Mouse (Mus musculus) kidney, embryonic 14.5 days (tissue): ENCODE measurements at regions not wholly inside any gene's neighbourhood (a gene's known extent, or its start where the extent isn't known, plus 50 kb on each side); places are given as distances from the start of the nearest gene placed in this dataset.
"Not testable (repeated sequence)": the region's sequence is repeated elsewhere in the genome, so short reads cannot be mapped to it uniquely, and the experiment has no call there.

Source experiments
- ATAC-seq: fragments of 200-750 bp; cut with Nextera tagmentation; 2 replicates; pipeline ENCODE4 v1.8.0; 2017; ENCODE audit warnings: moderate number of reproducible peaks, mild to moderate bottlenecking, moderate TSS enrichment, moderate library complexity; ENCODE audit not compliant: low FRiP score, low TSS enrichment
- H3K27ac ChIP-seq: fragments of 300-500 bp; sonication (generic); 2 replicates; pipeline ENCODE4 v1.5.1; 2014; ENCODE audit warnings: low read depth, mild to moderate bottlenecking, low read length, moderate library complexity, mixed read lengths
- H3K27me3 ChIP-seq: fragments of 300-500 bp; sonication (generic); 2 replicates; pipeline ENCODE4 v1.6.1; 2014; ENCODE audit warnings: mild to moderate bottlenecking, low read length; ENCODE audit not compliant: control insufficient read depth, insufficient read depth
- H3K36me3 ChIP-seq: fragments of 300-500 bp; sonication (generic); 2 replicates; pipeline ENCODE4 v1.6.1; 2014; ENCODE audit warnings: low read length, mixed read lengths; ENCODE audit not compliant: control insufficient read depth, insufficient read depth
- H3K4me1 ChIP-seq: fragments of 300-500 bp; sonication (generic); 2 replicates; pipeline ENCODE4 v1.6.1; 2014; ENCODE audit warnings: low read length, mixed read lengths; ENCODE audit not compliant: control insufficient read depth, insufficient read depth
- H3K4me2 ChIP-seq: fragments of 300-500 bp; sonication (generic); replicated peaks from 2 replicates; pipeline ENCODE4 v1.6.1; 2014; ENCODE audit warnings: low read depth, mild to moderate bottlenecking, low read length
- H3K4me3 ChIP-seq: fragments of 300-500 bp; sonication (generic); 2 replicates; pipeline ENCODE4 v1.5.1; 2014; ENCODE audit warnings: mild to moderate bottlenecking, low read length
- H3K9ac ChIP-seq: fragments of 300-500 bp; sonication (generic); 2 replicates; pipeline ENCODE4 v1.6.1; 2014; ENCODE audit warnings: low read depth, mild to moderate bottlenecking, low read length, moderate library complexity
- H3K9me3 ChIP-seq: fragments of 300-500 bp; sonication (generic); 2 replicates; pipeline ENCODE4 v1.6.1; 2016; ENCODE audit warnings: low read length; ENCODE audit not compliant: control insufficient read depth
- WGBS: fragments of 180-500 bp; shearing (Covaris S2); extraction: QIAGEN DNeasy Blood & Tissue Kit; methylation state at CpG from one replicate; pipeline ENCODE4 v1.1.7; 2014; 5-methylcytosine and 5-hydroxymethylcytosine counted together

DNA sequence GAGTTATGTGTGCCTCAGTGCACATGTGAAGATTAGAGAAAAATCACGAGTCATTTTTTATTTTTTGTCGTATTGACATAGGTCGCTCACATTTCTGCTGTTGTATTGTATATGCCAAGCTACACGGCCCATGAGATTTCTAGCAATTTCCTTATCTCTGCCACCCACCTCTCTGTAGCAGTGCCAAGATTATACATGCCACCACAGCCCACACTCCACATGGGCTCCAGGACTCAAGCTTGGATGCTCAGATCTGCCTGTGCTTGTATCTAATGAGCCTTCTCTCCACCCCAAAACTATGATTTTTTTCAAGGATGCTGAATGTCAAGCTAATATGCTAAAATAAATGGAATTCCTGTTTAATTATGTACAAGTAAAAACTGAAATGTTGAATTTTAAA is 259.3 kb upstream of the Pld5 start:
- WGBS: 94% methylated on average over 4 of the region's 4 CpGs
- no peak overlapping the region for H3K4me3 ChIP-seq
- H3K27me3 ChIP-seq: no peaks in the 10 kb centered on the region
- ATAC-seq: no peak
- no peaks in the 10 kb centered on the region for H3K36me3 ChIP-seq
- H3K9ac ChIP-seq: no peak overlapping the region
- H3K9me3 ChIP-seq: no peaks in the 10 kb centered on the region
- H3K27ac ChIP-seq: no peak overlapping the region
- H3K4me2 ChIP-seq: no peak overlapping the region
- H3K4me1 ChIP-seq: no peaks in the 10 kb centered on the region

DNA sequence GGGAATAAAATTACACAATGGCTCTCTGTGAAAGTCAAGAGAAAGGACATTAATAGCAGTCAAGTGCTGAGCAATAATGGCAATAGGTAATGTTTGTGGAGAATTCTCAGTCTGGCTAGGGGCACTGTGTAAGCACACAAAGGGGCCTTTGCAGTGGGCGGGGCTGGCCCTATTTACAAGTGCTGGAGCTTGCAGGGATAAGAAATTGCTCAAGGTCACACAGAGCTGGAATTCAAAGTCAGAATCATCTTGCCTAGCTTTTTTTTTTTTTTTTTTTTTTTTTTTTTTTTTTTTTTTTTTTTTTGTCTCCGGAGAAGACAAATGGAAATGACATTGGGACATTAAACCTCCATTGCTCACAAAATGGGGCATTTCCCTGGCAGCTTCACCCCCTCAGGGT is 253.9 kb upstream of the Pld5 start:
- Histone ChIP-seq H3K9me3 (no peaks in the 10 kb centered on the region), H3K4me3 (no peak overlapping the region), H3K4me2 (no peak overlapping the region), H3K9ac (no peak overlapping the region), H3K27ac (no peak overlapping the region), H3K4me1 (no peaks in the 10 kb centered on the region), H3K36me3 (no peaks in the 10 kb centered on the region), H3K27me3 (no peaks in the 10 kb centered on the region)
- WGBS: 84% methylated on average over 2 of the region's 2 CpGs
- ATAC-seq: no peak

DNA sequence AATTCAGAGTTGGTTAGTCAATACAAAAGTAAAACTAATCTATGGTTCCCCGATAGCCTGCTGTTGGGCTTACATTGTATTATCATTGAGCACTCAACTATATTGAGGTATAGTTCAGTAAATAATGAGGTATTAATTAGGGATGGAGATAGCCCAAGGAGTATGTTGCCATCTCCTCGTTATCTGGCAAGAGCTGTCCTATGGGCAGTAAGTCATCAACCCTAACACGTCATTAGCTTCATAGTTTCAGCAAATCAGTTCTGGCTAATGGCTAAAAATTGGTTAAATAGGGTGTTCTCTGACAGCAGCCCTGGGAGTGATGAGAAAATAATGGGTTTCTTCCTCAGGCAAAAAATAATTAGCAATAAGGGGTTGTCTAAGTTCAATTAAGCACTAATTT is 236.4 kb upstream of the Pld5 start:
- Histone ChIP-seq H3K4me2 (no peak overlapping the region), H3K27me3 (no peaks in the 10 kb centered on the region), H3K4me1 (no peaks in the 10 kb centered on the region), H3K9ac (no peak overlapping the region), H3K36me3 (no peaks in the 10 kb centered on the region), H3K9me3 (no peaks in the 10 kb centered on the region), H3K27ac (no peak overlapping the region), H3K4me3 (no peak overlapping the region)
- no peak for ATAC-seq
- WGBS: 87% methylated on average over 3 of the region's 3 CpGs

DNA sequence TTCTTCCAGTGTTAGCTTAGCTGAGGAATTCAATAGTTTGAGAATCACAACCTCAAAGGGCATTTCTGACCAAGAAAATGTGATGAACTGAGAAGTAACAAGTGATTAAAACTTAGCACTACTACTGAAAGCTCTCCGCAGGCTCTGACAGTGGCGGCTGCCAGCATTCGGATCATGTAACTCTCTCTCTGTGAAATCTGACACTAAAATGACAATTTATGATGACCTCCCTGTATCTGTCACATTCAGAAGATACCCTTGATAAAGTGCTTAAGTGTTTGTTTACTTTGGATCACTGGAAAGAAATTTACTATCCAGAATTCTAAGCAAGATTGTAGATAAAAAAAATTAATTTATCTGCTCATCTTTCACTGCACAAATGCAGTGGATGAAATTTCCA is 230.3 kb upstream of the Pld5 start:
- H3K36me3 ChIP-seq: no peaks in the 10 kb centered on the region
- no peaks in the 10 kb centered on the region for H3K9me3 ChIP-seq
- no peaks in the 10 kb centered on the region for H3K27me3 ChIP-seq
- H3K27ac ChIP-seq: no peak overlapping the region
- WGBS: 32% methylated on average over 3 of the region's 3 CpGs
- no peak overlapping the region for H3K4me3 ChIP-seq
- H3K9ac ChIP-seq: no peak overlapping the region
- no peak overlapping the region for H3K4me2 ChIP-seq
- peak; percentile 60; the same call in 1 of the 2 replicates for ATAC-seq
- no peaks in the 10 kb centered on the region for H3K4me1 ChIP-seq

DNA sequence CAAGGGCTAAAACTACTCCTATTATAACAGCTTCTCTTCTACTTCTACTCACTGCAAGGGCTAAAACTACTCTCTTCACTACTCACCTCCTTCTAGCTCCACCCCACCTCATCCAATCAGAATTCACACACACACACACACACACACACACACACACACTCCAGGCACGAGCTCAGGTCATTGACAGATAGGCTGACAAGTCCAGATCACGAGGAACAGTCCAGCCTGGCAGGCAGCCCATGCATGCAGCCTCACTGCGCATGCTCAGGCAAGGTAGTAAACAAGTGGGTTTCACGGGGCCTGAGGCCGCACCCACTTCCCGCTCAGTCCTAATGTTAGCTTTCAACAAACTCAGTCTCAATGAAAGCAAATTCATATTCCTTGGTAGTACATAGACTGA is 229.6 kb upstream of the Pld5 start:
- not testable (repeated sequence) for ATAC-seq, H3K27me3 ChIP-seq, H3K4me2 ChIP-seq, H3K4me1 ChIP-seq, H3K27ac ChIP-seq, H3K4me3 ChIP-seq, H3K36me3 ChIP-seq, H3K9me3 ChIP-seq, H3K9ac ChIP-seq
- 72% methylated on average over 6 of the region's 6 CpGs for WGBS

DNA sequence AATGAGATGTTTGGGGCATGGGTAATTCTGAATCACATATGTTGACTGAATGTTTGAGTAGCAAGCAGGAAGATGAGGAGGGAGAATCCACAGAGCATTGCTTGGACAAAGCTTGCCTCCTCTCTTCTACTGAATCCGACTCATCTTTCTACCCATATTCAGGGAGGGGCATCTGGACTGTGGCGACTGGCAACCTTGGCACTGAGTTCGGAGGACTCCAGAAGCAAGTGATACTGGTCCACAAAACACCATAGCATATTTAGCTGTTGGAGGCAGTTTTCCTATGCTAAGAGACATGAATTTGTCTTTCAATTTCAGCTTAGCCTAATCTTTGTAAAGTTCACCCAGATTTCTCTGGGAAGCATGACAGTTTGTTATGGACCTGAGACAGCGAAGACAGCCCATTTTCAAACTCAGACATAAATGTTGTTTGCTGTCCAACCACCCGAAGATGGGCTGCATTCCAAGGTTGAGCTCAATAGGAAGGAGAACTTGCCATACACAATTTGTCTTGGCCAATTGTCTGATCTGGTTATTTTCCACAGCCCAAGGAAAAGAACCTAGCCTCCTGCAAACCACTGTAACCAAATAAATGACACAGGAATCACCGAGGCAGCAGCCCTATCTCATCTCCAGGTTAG is 224.0 kb upstream of the Pld5 start:
- 93% methylated on average over 6 of the region's 6 CpGs for WGBS
- no peak for ATAC-seq
- Histone ChIP-seq H3K27me3 (no peaks in the 10 kb centered on the region), H3K9ac (no peak overlapping the region), H3K36me3 (no peaks in the 10 kb centered on the region), H3K27ac (no peak overlapping the region), H3K4me2 (no peak overlapping the region), H3K4me1 (no peaks in the 10 kb centered on the region), H3K4me3 (no peak overlapping the region), H3K9me3 (no peaks in the 10 kb centered on the region)

DNA sequence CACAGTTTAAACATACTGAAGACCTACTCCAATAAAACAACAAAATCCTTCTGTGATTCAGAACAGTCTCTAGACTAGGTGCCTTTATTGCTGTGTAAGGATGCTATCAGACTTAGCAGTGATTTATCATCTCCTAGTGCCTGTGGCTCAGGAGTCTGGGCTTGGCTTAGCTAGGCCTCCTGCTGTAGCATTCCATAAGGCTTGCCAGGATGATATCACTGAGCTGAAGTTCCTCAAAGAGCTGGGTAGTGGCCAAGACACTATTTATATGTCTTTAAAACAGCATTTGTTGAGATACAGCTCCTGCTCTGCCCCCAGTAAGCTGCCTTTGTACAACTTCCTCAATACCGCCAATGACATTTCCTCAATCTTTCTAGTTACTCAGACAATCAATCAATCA is 193.4 kb upstream of the Pld5 start:
- no peaks in the 10 kb centered on the region for H3K4me1 ChIP-seq
- H3K4me2 ChIP-seq: no peak overlapping the region
- no peaks in the 10 kb centered on the region for H3K27me3 ChIP-seq
- ATAC-seq: no peak
- no peaks in the 10 kb centered on the region for H3K9me3 ChIP-seq
- H3K36me3 ChIP-seq: no peaks in the 10 kb centered on the region
- WGBS: 86% methylated on average over 1 of the region's 1 CpGs
- no peak overlapping the region for H3K27ac ChIP-seq
- H3K9ac ChIP-seq: no peak overlapping the region
- H3K4me3 ChIP-seq: no peak overlapping the region

DNA sequence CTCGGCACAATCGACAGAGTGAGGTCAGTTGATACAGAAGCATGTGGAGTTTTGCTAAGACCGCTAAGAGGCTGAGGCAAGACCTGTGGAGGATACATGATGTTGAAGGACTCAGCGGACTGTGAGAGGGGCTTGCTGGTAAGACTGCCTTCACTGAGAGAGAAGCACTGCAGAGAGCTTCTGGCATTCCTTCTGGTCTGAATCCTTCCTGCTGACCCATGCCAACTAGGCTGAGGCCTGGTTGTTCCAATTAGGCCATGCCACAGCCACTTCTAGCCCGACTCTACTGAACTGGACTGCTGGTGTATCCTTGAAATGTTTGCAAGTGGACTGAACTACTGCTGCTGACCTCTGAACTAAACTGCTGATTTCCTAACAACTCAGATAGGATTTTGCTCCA is 187.0 kb upstream of the Pld5 start:
- no peak overlapping the region for H3K9ac ChIP-seq
- no peaks in the 10 kb centered on the region for H3K4me1 ChIP-seq
- H3K9me3 ChIP-seq: no peaks in the 10 kb centered on the region
- no peak overlapping the region for H3K4me2 ChIP-seq
- no peak overlapping the region for H3K4me3 ChIP-seq
- ATAC-seq: no peak
- H3K36me3 ChIP-seq: no peaks in the 10 kb centered on the region
- no peaks in the 10 kb centered on the region for H3K27me3 ChIP-seq
- WGBS: 77% methylated on average over 5 of the region's 5 CpGs
- H3K27ac ChIP-seq: no peak overlapping the region

DNA sequence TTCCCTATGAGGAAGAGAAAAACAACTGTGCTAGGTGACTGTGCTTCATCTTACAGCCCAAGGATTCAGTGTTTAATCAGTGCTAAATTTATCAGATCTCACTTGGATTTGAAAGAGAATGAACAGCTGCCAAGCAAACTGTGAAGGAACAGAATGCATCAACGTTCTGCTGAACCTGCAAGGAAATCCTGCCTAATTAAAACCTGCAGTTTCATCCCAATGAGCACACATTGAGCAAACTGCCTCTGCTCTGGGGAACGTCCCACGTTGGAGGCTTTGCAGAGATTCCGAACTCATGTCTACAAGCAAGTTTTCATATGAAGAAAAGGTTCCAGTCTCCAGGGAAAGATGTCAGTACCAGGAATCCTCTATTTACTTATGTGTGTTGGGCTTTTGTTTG is 171.6 kb upstream of the Pld5 start:
- no peaks in the 10 kb centered on the region for H3K4me1 ChIP-seq
- H3K9ac ChIP-seq: no peak overlapping the region
- no peak overlapping the region for H3K27ac ChIP-seq
- ATAC-seq: no peak
- H3K36me3 ChIP-seq: no peaks in the 10 kb centered on the region
- H3K9me3 ChIP-seq: no peaks in the 10 kb centered on the region
- no peak overlapping the region for H3K4me3 ChIP-seq
- no peak overlapping the region for H3K4me2 ChIP-seq
- 73% methylated on average over 4 of the region's 4 CpGs for WGBS
- H3K27me3 ChIP-seq: no peaks in the 10 kb centered on the region
